Comparison of ENCODE assay signal across 8 mouse cellular contexts in genomic region chr5:111649012-111649411, GRCm38 (mm10).
DNase-seq lines count a peak whose midpoint lies in the region; ATAC-seq lines count a peak whose summit lies in the region.

No protein-coding gene starts in this region.

- H3K27ac ChIP-seq in embryonic facial prominence, embryonic 12.5 days, result peak overlapping the region; percentile 73; the same call in 1 of the 2 replicates
- peak overlapping the region; percentile 67 for H3K27ac ChIP-seq in midbrain, embryonic 16.5 days (ENCODE audit: low read length)

- no peaks in the 10 kb centered on the region for H3K9me3 ChIP-seq in embryonic facial prominence, embryonic 12.5 days
- no peaks in the 10 kb centered on the region for H3K9me3 ChIP-seq in midbrain, embryonic 16.5 days (replicated peaks; ENCODE audit: control insufficient read depth, low read length, poor library complexity, severe bottlenecking)

- no peaks in the 10 kb centered on the region for H3K27me3 ChIP-seq in embryonic facial prominence, embryonic 12.5 days
- no peaks in the 10 kb centered on the region for H3K27me3 ChIP-seq in midbrain, embryonic 16.5 days (ENCODE audit: control insufficient read depth, insufficient read depth, low read depth, low read length)

- H3K4me3 ChIP-seq in embryonic facial prominence, embryonic 12.5 days, result no peak overlapping the region
- no peak overlapping the region for H3K4me3 ChIP-seq in midbrain, embryonic 16.5 days (ENCODE audit: low read depth, low read length)

- 11% methylated on average over 10 of the region's 10 CpGs for WGBS in embryonic facial prominence, embryonic 12.5 days
- WGBS in midbrain, embryonic 16.5 days, result 8% methylated on average over 10 of the region's 10 CpGs

- no peak overlapping the region for H3K4me2 ChIP-seq in embryonic facial prominence, embryonic 12.5 days (replicated peaks)
- H3K4me2 ChIP-seq in midbrain, embryonic 16.5 days (ENCODE audit: low read length), result peak overlapping the region; percentile 22; the same call in 1 of the 2 replicates

- peak; percentile 47 for DNase-seq in ZHBTc4 (ENCODE audit: low read depth, low spot score)
- peak; percentile 68 to 69 for DNase-seq in heart, adult 9 months (ENCODE audit: low spot score in 2 of 2)
- DNase-seq in kidney, adult 8-10 months, result peak; percentile 18 to 30
- peak; percentile 75 to 89 for DNase-seq in left cerebral cortex, postnatal 25 days (ENCODE audit: low spot score in 2 of 2)
- no peak for DNase-seq in thymus, postnatal 36 days

- intact Hi-C loops in left cerebral cortex, postnatal 25 days (cut with DNase I), result no loop called here

- no peaks in the 10 kb centered on the region for H3K36me3 ChIP-seq in embryonic facial prominence, embryonic 12.5 days
- H3K36me3 ChIP-seq in midbrain, embryonic 16.5 days (ENCODE audit: control insufficient read depth, insufficient read depth, low read length), result no peaks in the 10 kb centered on the region

- H3K9ac ChIP-seq in embryonic facial prominence, embryonic 12.5 days, result no peak overlapping the region
- H3K9ac ChIP-seq in midbrain, embryonic 16.5 days (ENCODE audit: low read depth, low read length), result no peak overlapping the region

- peak; percentile 23; the same call in 1 of the 2 replicates for ATAC-seq in embryonic facial prominence, embryonic 12.5 days (ENCODE audit: insufficient number of reproducible peaks, insufficient read depth, low FRiP score, low TSS enrichment)
- peak; percentile 76 for ATAC-seq in midbrain, embryonic 16.5 days
- no peak for ATAC-seq in CD4-positive, CD25-positive, alpha-beta regulatory T cell, adult 4 months

- peaks cover 23% of the 10 kb centered on the region for H3K4me1 ChIP-seq in embryonic facial prominence, embryonic 12.5 days
- peaks cover 19% of the 10 kb centered on the region for H3K4me1 ChIP-seq in midbrain, embryonic 16.5 days (ENCODE audit: control insufficient read depth, insufficient read depth, low read length)

Comparison
In these comparisons a context has a peak if more than half of its experiments do, and no peak if none do; other contexts are left out.
1. DNase-seq: peak in ZHBTc4 (single experiment), heart, adult 9 months (2 of 2), kidney, adult 8-10 months (2 of 2) and left cerebral cortex, postnatal 25 days (2 of 2); none in thymus, postnatal 36 days (0 of 2).